Mouse (Mus musculus): ENCODE data around the gene Inpp5d.

DNA sequence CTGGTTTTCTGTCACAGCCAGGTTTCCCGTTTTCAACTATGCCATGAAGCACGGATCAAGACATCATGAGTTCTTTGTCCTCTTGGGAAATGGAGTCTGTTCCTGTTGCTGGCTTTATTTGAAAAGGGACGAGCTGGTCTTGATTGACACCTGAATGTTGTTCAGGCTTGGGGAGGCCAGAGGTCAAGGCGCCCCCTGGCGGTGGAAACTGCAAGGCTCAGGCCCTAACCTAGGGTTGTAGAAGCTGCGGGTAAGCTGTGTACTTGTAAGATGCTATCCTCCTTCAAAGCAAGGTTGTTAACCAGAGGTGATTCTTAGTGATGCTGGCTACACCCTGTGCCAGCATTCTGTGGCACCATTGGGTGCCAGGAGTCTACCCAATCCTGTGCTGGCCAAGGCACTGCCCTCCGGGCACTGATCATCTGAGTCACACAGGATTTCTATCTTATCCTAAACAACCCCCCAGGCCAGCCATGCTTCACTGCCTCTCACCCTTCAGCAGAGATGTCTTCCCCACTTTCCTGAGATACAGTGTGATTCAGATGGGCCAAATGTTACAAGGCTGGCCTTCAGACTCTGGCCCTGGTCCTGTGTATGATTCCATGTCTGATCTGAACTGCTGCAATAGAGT lies 11.6 kb upstream of the Inpp5d start:
- TF ChIP-seq CTCF (IDR thresholded peaks at IDR 0.05; ENCODE audit: extremely low read depth, insufficient read length, insufficient replicate concordance, low read depth, low read length) (peak; percentile 96), POLR2A (IDR thresholded peaks at IDR 0.05; ENCODE audit: low read depth, low read length) (no peak)
